Mouse (Mus musculus): ENCODE results near the gene Etaa1. TPM values are rescaled to one million over a fixed set of nuclear protein-coding genes. Genes with fewer than 3 reads are reported as not detected.
"Not testable (repeated sequence)": the region's sequence is repeated elsewhere in the genome, so short reads cannot be mapped to it uniquely, and the experiment has no call there.

The Etaa1 gene
- 1 to 10 TPM; 1.8 to 2.0 TPM for total RNA-seq (2021)
- long read RNA-seq, experiment 1, full-length matches to known transcripts = 3 of 3 reads
- long read RNA-seq, experiment 1, partial matches to known transcripts = 0 of 3 reads
- long read RNA-seq, experiment 1, other reads (novel, unspliced or antisense) = 0 of 3 reads
- long read RNA-seq, experiment 2, full-length matches to known transcripts = 2 of 2 reads
- long read RNA-seq, experiment 2, partial matches to known transcripts = 0 of 2 reads
- long read RNA-seq, experiment 2, other reads (novel, unspliced or antisense) = 0 of 2 reads

DNA sequence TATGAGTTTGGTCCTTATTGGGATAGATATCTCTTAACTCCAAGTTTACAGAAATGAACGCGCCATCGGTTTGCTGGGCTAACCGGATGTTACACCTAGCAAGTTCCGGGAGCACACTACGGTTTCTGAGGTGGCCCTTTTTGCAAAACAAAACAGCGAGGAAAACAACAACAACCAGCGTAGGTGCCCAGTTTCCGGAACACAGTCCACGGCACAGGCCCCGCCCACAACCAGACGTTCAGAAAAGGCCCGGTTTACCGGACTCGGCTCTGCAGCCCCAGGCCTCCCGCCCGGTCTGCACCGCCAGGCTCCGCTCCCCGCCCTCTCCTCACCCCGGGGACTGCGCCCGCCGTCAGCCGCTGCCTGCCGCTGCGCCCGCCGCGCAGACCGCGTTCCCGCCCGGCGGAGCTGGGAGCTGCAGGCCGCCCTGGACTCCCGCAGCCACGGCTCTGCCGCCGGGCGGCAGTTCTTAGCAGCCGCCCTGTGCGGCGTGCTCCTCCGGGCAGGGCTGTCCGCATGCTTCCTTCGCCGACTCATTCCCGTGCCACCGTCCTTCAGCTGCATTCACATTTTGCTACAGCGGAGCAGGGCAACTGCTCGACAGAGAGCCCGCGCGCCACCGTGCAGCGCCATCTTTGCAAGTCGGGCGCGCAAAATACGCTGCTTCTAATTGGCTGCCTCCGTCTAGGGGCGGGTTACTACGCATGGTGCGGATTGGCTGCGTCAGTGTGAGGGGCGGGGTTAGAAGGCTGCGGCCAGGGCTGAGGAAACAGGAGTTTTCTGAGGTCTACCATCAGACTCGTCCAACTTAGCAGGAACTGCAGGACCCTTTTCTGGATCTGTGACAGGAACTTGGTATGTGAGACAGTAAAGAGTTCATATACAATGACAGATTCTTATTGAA lies at the start of gene Etaa1:
Gene Etaa1 (minus strand): TSS at position 645 of the 904 bp plus-strand sequence.
- intact Hi-C loops (cut with DNase I; ENCODE audit: low total_unique reads) = no loop called here
- peak; percentile 93 for DNase-seq

DNA sequence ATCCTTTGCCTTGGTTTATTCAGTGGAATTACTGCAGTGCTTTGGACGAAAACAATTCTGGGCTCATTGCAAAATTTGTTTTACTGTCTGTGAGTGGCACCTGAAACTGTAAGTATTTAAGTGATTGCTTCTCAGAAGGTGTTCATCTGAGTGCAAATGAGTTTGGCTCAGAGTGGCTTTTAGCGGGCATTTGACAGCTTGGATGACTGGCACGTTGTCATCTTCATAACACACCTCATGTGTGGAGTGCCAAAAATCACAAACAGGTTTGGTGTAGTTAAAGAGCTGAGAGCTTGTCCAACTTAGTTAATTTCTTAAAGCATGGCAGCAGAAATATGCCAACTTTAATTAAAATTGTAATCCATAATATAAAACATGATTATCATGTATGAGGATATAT lies 40.5 kb upstream of the Etaa1 start:
- no peak for DNase-seq
- intact Hi-C loops (cut with DNase I; ENCODE audit: low total_unique reads) = no loop called here

DNA sequence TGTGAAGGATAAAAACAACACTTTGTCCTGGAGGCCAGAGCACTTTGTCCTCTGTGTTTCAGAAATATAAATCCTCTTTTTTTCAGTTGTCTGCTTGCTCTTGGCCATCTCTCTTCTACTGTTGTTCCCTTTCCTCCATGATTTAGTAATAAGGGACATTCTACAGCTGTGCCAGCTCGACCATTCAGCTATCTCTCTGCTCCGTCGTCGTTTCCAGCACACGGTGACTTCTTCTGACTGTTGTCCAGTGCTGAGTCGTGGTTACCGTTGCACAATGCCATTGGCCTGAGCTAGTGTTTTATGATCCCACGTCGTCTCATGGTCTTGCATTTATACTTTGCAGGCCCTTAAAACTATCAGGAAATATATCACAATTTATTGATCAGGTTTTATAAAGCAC lies 38.6 kb upstream of the Etaa1 start:
- intact Hi-C loops (cut with DNase I; ENCODE audit: low total_unique reads) = no loop called here
- DNase-seq = no peak

DNA sequence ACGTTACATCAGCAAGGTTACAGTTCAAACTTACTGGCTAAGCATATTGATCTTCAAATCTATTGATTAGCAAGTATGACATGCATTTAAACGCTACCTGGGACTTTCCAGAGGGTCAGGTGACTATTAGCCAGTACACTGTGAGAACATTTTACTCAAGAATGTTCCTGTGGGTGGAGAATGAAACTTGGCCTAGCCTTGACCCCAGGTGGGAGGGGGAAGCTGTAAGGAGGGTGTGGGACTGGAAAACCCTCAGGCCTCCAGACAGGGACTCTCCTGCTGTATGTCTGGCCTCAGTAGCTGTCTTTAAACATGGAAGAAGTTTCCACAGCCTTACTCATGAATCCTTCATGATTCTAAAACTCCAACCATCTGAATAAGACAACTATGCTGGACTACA lies 29.7 kb upstream of the Etaa1 start:
- intact Hi-C loops (cut with DNase I; ENCODE audit: low total_unique reads) = no loop called here

DNA sequence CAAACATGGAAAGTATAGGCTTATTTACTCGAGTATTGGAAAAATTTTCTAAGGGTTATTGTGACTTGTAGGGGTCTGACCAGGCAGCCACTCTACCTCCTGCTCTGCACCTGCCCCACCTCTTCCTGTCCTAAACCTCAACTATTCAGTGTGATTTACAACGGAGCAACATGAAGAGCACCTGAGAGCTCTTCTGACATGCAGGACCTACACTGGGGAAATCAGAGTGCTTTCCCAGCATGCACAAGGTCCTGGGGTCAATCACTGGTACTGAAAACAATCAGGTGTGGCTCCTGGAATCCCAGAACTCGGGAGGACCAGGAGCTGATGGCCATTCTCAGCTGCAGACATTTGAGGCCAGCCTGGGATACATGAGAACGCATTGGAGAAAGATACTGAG lies 27.6 kb upstream of the Etaa1 start:
- intact Hi-C loops (cut with DNase I; ENCODE audit: low total_unique reads) = no loop called here
- no peak for DNase-seq

More for the DNA sequence above, 29.7 kb upstream of the Etaa1 start:
- DNase-seq = no peak

DNA sequence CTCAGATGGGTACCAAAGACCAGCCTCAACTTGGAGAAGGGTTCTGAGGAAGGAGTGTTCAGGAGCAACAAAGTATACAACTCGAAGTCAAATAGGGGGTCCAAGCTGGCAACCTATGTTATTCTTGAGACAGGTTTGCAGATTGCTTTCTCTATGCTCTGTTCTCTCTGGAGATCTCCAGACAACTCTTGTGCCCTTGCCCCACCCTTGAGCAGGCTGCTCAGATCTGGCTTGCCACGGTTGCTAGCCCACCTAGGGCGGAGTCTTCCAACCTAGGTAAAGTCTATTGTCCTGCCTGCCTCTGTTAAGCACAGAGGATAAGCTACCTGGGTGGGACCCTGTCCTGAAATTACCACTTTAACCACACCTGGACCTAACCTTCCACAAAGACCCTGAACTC lies 21.9 kb upstream of the Etaa1 start:
- no peak for DNase-seq
- intact Hi-C loops (cut with DNase I; ENCODE audit: low total_unique reads) = no loop called here

DNA sequence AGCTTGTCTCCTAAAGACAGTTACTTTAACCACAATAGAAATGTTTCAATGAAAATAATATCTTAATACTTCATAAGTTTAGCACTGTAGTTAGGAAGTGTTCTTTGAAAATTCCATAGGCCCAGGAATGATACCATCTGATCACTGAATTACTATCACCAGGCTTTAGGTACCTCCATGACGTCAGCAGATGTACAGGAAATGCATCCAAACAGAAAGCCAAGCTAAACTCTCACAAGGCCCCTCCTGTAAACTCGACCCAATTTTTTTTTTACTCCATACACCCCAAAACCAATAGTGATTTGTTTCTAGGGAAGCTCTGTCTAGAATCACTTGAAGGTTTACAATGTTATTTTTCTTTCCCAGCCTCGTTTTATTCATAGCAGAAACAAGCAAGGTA lies 884 bp downstream of the Etaa1 start:
- DNase-seq = no peak
- intact Hi-C loops (cut with DNase I; ENCODE audit: low total_unique reads) = no loop called here

DNA sequence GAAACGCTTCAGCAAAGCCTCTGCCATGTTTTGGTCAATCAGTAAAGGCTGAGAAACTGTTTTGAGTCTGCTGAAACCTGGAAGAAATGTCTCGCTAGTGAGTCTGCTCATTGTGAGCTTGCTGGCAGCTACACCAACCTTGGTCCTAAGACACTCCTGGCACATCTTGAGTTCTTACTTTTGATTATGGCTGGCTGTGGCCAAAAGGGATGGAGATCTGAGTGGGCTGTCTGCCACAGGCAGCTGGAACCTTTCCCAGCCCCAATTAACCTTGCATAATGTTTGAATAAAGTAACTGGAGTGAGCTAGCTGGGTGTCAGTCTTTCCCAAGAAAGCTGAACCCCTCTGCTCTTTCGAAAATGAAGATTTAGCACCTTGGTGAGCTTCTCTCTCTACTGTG lies 2.3 kb downstream of the Etaa1 start:
- intact Hi-C loops (cut with DNase I; ENCODE audit: low total_unique reads) = no loop called here
- no peak for DNase-seq

DNA sequence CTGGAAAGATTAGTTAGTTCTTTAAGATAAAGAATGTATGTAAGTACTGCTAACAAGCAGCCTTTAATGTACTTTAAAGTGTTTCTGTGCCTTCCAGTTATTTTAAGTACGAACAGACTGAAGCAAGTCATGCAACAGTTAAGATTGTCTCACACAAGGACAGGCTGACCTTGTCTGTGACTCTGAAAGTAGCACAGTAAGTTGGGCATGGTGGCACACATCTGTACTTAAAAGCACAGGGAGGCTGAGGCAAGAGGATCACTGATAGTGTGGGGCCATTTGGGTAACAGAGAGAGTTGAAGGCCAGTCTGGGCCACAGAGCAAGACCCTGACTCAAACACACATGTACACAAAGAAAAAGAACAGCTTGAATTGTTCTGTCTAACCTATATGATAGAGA lies 14.5 kb downstream of the Etaa1 start:
- no peak for DNase-seq
- intact Hi-C loops (cut with DNase I; ENCODE audit: low total_unique reads) = no loop called here

DNA sequence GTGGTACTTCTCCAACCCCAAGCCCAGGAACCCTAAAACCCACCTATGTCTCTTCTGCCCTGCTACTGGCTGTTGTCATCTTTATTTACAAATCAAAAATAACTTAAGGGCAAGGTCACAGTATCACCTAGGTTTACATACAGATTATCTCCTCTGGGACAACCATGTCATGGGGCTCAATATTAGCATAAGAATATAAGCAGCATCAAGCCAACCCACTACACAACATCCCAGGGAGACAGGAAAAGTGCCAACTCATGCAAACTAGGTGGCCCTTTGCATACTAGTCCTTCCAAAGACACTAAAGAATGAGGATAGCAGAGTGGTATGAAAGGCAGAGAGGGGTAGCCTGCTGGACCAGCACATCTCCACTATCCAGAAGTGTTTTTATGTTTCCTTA lies 15.7 kb downstream of the Etaa1 start:
- intact Hi-C loops (cut with DNase I; ENCODE audit: low total_unique reads) = no loop called here
- no peak for DNase-seq

DNA sequence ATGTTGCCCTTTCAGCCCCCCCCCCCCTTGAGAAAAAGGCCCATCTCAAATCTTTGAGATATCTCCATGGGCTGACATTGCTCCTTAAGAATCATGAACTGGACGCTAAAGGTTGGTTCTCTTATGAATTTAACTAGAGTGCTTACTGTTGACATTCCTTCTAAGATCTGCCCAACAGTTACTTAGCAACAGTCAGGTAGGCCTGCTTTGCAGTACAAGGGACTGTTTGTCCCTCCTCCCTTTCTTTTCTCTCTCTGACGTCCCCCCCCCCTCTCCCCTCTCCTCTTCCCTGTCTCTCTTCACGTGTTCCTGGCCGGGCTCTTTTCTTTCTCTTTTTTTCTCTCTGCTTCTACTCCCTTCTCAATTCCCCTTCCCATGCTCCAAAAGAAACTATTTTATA lies 35.8 kb downstream of the Etaa1 start:
- intact Hi-C loops (cut with DNase I; ENCODE audit: low total_unique reads) = no loop called here
- no peak for DNase-seq

DNA sequence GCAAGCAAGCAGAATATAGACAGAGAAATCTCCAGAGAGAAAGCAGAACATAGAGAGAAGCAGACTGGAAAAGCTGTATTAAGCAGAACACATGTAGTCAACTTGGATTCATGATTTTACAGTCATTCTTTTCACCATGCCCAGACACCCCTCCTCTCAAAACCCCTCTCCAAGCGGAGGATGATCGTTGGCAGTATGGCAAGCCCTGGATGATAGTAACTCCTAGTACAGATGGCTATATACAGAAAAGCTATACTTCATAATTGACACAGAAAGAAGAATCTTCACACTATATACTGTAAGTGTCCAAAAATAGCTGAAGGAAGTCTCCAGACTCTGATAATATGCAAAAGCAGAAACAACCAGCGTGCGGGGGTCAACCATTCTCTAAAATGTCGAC lies 36.6 kb downstream of the Etaa1 start:
- intact Hi-C loops (cut with DNase I; ENCODE audit: low total_unique reads) = no loop called here
- DNase-seq = no peak

DNA sequence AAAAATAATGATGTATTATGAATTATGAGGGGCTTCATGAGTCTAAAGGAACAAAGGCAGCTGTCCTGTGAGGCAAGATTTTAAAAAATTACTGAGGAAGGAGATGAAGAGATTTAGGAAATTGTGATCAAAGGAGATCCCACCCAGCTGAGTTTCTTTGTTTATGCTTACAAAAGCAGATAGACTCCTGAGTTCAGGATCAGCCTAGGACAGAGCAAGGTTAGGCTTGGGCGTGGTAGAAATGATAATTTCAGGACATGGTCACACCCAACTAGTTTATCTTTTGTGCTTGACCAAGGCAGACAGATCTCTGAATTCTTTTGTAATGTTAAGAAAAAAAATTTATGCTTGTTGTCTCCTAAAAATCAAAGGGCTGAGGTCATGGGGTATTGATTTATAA lies 37.2 kb downstream of the Etaa1 start:
- intact Hi-C loops (cut with DNase I; ENCODE audit: low total_unique reads) = no loop called here
- DNase-seq = no peak

DNA sequence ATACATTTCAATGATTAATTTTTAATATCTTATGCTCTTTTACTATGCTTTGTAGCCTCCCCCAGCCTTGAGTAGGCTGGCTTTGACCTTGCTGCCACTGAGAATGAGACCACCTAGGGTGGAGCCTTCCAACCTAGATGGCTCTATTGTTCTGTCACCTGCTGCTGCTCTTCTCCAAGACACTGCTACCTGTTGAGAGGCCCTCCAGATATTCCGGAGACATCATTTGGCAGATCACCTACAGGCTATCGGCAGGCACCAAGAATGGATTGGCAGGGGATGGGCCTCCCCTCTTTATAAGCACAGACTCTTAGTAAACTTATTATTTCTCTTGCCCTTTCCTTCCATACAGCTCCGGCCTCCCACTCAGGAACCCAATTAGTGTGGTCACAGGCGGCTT lies 52.7 kb downstream of the Etaa1 start:
- intact Hi-C loops (cut with DNase I; ENCODE audit: low total_unique reads); DNase-seq: not testable (repeated sequence)

Measured in gastrocnemius, postnatal 14 days (tissue).